Mouse (Mus musculus): ENCODE results near the gene Cdkn2c. TPM values are rescaled to one million over a fixed set of nuclear protein-coding genes. Genes with fewer than 3 reads are reported as not detected.
"Not testable (repeated sequence)": the region's sequence is repeated elsewhere in the genome, so short reads cannot be mapped to it uniquely, and the experiment has no call there.

Gene Cdkn2c
- 5.3 and 6.7 TPM in 2 replicates for polyA plus RNA-seq (2015; fragmentation: Nextera tagmentation; extraction: Ambion mirVana)

DNA sequence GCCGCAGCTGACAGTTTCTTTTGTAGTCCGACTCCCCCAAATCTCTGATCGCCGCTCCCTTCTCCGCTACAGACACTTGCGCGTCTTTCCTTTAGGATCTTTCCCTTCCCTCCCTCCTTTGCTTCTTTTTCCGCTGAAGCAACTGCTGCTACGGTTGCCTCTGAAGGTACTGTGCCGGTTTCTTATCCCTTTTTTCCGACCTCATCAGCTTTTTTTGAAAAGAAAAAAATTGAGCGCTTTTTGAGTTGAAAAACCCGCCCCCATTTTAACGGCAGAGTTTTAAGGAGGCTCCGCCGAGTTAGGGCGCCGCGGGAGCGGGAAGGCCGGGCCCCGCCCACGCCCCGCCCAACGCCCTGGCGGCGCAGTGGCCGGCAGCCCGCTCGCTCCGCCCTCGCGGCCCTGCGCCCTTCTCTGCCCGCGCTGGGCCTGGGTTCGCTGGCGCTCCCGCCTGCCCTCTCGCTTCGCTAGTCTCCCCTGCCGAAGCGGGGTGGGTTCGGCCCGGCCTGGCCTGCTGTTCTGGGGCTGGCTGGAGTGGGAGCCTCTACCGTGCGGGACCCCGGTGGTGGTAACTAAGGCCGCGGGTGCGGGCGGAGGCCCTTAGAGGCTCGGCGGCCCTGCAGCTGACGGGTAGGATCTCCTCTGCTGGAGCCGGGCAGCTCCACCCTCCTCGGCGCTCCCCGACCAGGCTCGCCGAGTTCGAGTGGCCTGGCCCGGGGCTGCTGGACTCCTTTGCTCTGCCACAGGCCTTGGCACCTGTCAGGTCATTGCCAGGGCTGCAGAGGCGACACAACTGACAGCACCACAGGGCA is at the start of gene Cdkn2c:
Cdkn2c (minus strand) TSS at position 729 of the 809 bp plus-strand sequence.
- Histone ChIP-seq H3K4me3 (peak within 1 kb of the TSS; percentile 72), H3K4me2 (replicated peaks) (peak within 1 kb of the TSS; percentile 98), H3K36me3 (no peaks in the 10 kb centered on the region), H3K27ac (peak within 1 kb of the TSS; percentile 92), H3K27me3 (peaks cover 29% of the 10 kb centered on the region), H3K9me3 (no peaks in the 10 kb centered on the region), H3K9ac (peak within 1 kb of the TSS; percentile 89), H3K4me1 (peaks cover 20% of the 10 kb centered on the region)
- ATAC-seq (ENCODE audit: low FRiP score, low read depth), result peak; percentile 96
- WGBS, result under 1% methylated on average over 61 of the region's 64 CpGs

DNA sequence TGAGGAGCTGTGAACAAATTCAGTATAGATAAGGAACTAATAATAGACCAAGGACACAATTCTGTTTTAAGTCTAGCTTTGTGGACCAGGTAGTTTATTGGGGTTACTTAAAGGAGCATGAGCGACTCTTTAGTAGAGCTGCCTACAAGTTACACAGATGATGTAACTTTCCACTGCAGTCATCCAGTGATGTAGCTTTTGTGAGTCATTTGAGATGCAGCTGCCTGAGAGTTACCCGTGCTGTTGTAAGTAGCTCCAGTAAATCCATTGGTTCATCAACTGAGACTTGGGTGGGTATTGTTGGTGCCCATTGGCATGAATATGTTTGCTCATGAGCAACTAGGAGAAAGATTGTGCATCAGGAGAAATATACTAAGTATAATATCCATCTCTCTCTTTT is 38.4 kb upstream of the Cdkn2c start:
- Histone ChIP-seq H3K4me2 (replicated peaks) (no peak overlapping the region), H3K9me3 (no peaks in the 10 kb centered on the region), H3K27me3 (no peaks in the 10 kb centered on the region), H3K4me3 (no peak overlapping the region), H3K9ac (no peak overlapping the region), H3K27ac (no peak overlapping the region), H3K4me1 (no peaks in the 10 kb centered on the region), H3K36me3 (no peaks in the 10 kb centered on the region)
- ATAC-seq (ENCODE audit: low FRiP score, low read depth), result no peak
- WGBS, result 86% methylated on average over 2 of the region's 2 CpGs

DNA sequence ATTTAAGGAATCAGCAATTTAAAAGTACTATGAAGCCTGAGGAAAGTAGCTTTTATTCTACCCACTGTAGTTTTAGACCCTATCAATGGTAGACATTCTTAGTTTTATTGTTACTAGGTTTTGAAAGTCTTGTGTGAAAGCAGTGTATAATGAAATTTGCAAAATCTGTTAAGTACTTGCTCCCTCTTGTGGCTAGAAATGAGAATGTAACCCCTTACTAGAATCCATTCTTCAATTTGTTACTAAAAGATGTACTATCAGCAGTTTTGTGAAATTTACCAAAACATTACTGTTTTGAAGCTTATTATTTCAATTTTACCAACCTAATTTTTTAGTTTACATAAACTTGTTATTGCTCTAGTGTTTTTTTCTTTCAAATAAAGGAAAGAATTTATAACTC is 36.6 kb upstream of the Cdkn2c start:
- Histone ChIP-seq H3K9me3 (no peaks in the 10 kb centered on the region), H3K9ac (no peak overlapping the region), H3K4me1 (no peaks in the 10 kb centered on the region), H3K27ac (no peak overlapping the region), H3K27me3 (no peaks in the 10 kb centered on the region), H3K36me3 (no peaks in the 10 kb centered on the region), H3K4me2 (replicated peaks) (no peak overlapping the region), H3K4me3 (no peak overlapping the region)
- no peak for ATAC-seq (ENCODE audit: low FRiP score, low read depth)

DNA sequence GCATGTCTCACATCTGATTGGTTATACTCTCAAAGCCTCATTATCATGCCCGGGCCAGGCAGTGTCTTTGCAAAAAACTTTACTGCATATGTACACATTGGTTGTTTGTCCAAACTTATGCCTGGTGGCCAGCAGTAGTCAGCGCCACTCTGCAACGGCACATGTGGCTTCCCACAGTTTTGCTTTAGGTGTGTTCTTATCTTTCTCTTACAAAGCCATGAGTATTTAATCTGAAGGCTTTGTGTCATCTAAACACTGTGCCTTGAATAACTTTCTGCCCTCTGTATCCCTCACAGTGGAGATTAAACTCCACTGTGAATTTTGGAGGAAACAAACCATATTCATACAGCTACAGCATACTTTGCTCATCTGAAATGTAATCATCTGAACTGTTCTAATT is 33.7 kb upstream of the Cdkn2c start:
- not testable (repeated sequence) for H3K4me1 ChIP-seq; H3K27ac ChIP-seq; H3K9ac ChIP-seq; H3K36me3 ChIP-seq; H3K4me3 ChIP-seq; ATAC-seq (ENCODE audit: low FRiP score, low read depth); H3K27me3 ChIP-seq; H3K9me3 ChIP-seq; H3K4me2 ChIP-seq (replicated peaks)
- 92% methylated on average over 3 of the region's 3 CpGs for WGBS

DNA sequence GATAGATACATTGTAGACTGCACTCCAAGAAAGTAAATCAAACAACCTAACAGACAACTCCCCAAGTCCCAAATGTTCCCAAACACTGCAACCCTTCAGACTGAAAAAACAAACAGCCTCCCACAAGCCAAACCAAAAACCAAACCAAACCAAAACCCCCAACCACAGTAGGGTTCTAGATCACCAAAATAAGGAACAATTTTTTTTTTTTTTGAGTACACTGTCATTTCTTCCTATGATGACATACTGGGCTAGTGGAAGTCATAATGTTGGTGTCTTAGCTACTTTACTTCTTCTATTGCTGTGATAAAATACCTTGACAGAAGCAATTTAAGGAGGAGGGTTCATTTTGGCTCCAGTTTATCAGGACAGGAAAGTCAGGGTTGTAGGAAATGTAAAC is 25.7 kb upstream of the Cdkn2c start:
- Histone ChIP-seq H3K27ac (no peak overlapping the region), H3K4me3 (no peak overlapping the region)

DNA sequence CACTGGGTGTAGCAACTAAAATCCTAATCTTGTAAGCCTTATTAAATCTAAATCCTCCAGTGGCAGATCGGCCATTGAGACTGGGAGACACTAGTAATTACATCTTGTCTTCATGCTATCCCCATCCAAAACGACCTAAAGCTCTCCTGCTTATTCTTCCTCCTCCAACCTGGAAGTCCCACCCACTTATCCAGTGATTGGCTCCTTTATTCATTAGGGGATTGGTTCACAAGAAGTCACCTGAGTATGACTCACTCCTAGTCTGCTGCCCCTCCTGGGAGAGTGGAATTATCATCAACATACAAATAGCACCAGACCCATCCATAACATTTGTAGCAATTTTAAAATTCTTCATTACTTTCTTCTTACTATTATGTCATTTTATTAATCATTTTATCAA is 16.6 kb upstream of the Cdkn2c start:
- Histone ChIP-seq H3K27ac (no peak overlapping the region), H3K27me3 (no peaks in the 10 kb centered on the region), H3K4me1 (no peaks in the 10 kb centered on the region), H3K9ac (no peak overlapping the region), H3K4me2 (replicated peaks) (no peak overlapping the region), H3K4me3 (no peak overlapping the region), H3K9me3 (no peaks in the 10 kb centered on the region), H3K36me3 (peaks cover 5% of the 10 kb centered on the region; the same call in 1 of the 2 replicates)
- no peak for ATAC-seq (ENCODE audit: low FRiP score, low read depth)
- 78% methylated on average over 2 of the region's 2 CpGs for WGBS

More for the DNA sequence above, 25.7 kb upstream of the Cdkn2c start:
- Histone ChIP-seq H3K36me3 (peaks cover 12% of the 10 kb centered on the region), H3K4me1 (no peaks in the 10 kb centered on the region), H3K9me3 (peaks cover 13% of the 10 kb centered on the region), H3K9ac (no peak overlapping the region), H3K4me2 (replicated peaks) (no peak overlapping the region), H3K27me3 (no peaks in the 10 kb centered on the region)
- no peak for ATAC-seq (ENCODE audit: low FRiP score, low read depth)

DNA sequence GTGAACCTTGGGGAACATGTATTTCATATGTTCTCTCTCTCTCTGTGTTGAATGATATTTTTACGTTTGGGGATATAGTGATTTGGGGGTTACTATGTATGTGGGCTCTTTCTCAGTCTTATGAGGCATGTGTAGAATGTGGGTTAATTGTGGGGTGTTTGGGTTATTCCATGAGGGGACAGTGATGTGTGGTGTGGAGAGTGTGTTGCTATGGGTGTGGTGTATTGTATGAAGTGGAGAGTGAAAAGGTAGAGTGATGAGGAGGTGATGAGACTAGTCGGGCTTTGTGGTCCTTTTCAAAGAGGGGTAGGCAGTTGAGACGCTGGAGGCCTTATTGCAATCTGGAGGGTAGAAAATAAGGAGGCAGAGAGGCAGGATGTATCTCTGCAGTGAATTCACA is 10.2 kb upstream of the Cdkn2c start:
- no peaks in the 10 kb centered on the region for H3K9me3 ChIP-seq
- no peak for ATAC-seq (ENCODE audit: low FRiP score, low read depth)
- H3K4me3 ChIP-seq, result peak overlapping the region; percentile 84
- H3K9ac ChIP-seq, result peak overlapping the region; percentile 86
- H3K4me1 ChIP-seq, result peaks cover 6% of the 10 kb centered on the region
- H3K27me3 ChIP-seq, result no peaks in the 10 kb centered on the region
- peak overlapping the region; percentile 92 for H3K27ac ChIP-seq
- peak overlapping the region; percentile 76 for H3K4me2 ChIP-seq (replicated peaks)
- no peaks in the 10 kb centered on the region for H3K36me3 ChIP-seq
- 0% methylated on average over 3 of the region's 3 CpGs for WGBS

DNA sequence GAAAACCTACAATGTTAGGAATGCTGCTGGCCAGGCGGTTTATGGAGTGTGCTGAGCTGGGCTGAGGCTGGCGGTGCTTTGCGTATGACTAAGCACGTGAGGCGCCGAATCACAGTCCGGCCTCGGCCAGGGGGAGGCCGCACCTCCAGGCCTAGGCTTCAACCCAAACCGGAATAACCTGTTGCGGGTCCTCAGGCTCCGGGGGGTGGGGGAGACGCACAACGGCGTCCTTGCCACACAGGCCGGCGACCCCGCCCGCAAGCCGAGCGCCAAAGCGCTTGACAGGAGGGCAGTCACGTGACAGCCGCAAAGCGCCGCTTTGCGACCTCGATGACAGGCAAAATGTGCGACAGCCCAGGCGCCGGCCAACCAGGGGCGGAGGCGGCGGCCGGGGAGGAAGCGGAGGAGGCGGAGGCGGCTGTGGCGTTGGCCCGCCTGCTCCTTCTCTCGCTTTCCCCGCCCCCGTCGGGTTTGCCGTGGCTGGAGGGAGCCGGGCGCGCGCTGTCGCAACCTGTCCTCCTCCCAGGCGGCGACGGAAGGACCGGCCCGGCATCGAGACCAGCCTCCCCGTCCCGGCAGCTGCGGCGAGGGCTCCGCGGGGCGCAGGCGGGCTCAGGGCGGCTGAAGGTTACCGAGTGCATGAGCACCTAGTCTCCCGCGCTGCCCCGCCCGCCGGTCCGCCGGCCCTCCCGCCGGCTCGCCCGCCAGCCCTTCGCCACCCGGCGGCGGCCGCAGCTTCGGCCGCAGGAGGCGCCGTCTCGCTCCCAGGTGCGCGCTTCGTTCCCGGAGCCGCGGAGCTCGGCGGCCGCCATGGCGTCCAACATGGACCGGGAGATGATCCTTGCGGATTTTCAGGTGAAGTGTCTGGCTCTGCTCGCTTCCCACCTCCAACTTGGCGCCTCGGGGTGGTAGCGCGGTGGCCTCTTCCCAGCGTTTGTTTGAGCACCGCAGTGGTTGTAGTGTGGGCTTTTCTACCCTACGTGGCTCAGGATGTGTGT is 9.5 kb upstream of the Cdkn2c start, which contains the start of gene Faf1:
Faf1 (plus strand) TSS at position 371 of the 998 bp plus-strand sequence.
- H3K9me3 ChIP-seq, result no peaks in the 10 kb centered on the region
- no peaks in the 10 kb centered on the region for H3K36me3 ChIP-seq
- no peaks in the 10 kb centered on the region for H3K27me3 ChIP-seq
- peak within 1 kb of the TSS; percentile 86 for H3K9ac ChIP-seq
- peak; percentile 98 for ATAC-seq (ENCODE audit: low FRiP score, low read depth)
- peak within 1 kb of the TSS; percentile 84 for H3K4me3 ChIP-seq
- peak within 1 kb of the TSS; percentile 92 for H3K27ac ChIP-seq
- H3K4me2 ChIP-seq (replicated peaks), result peak within 1 kb of the TSS; percentile 76
- peaks cover 6% of the 10 kb centered on the region for H3K4me1 ChIP-seq
- WGBS, result under 1% methylated on average over 104 of the region's 107 CpGs

DNA sequence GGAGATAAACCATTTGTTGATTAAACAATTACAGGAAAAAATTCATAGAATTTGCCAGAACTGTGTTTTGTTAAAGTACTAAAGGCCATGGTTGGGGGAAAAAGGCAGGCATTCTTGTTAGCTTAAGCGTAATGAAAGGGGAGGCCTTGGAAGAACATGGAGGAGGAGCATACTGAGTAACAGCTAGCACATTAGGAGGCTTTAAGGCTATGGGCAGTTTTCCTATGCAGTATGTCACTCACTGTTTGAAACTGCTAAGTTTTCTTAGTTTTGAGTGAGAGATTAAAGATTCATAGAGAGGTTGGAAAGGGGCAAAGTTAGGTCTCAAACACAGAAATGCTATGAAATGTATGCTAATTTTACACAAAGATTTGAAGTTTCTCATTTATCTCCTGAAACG is 7.1 kb upstream of the Cdkn2c start:
- Histone ChIP-seq H3K4me3 (no peak overlapping the region), H3K4me1 (peaks cover 6% of the 10 kb centered on the region), H3K36me3 (no peaks in the 10 kb centered on the region), H3K27ac (no peak overlapping the region), H3K9me3 (no peaks in the 10 kb centered on the region), H3K27me3 (no peaks in the 10 kb centered on the region), H3K9ac (no peak overlapping the region), H3K4me2 (replicated peaks) (no peak overlapping the region)
- WGBS, result 75% methylated on average over 2 of the region's 2 CpGs
- no peak for ATAC-seq (ENCODE audit: low FRiP score, low read depth)

DNA sequence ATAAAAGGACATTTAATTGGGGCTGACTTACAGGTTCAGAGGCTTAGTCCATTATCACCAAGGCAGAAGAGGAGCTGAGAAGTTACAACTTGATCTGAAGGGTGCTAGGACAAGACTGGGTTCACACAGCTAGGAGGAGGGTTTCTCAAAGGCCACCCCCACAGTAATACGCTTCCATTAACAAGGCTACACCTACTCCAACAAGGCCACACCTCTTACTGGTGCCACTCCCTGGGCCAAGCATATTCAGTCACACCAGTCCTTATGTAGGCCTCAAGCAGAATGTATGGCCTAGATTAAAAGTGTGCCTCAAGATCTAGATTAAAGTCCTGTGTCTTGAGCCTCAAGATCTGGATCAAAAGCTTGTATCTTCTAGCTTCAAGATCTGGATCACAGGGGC is 5.0 kb upstream of the Cdkn2c start:
- H3K9me3 ChIP-seq, result no peaks in the 10 kb centered on the region
- no peaks in the 10 kb centered on the region for H3K36me3 ChIP-seq
- no peak overlapping the region for H3K4me3 ChIP-seq
- WGBS, result 54% methylated on average over 1 of the region's 1 CpGs
- H3K9ac ChIP-seq, result no peak overlapping the region
- H3K4me2 ChIP-seq (replicated peaks), result no peak overlapping the region
- 0 out of 2 replicates have a peak, but pooled peaks cover 7% of the 10 kb centered on the region for H3K4me1 ChIP-seq
- no peak overlapping the region for H3K27ac ChIP-seq
- ATAC-seq (ENCODE audit: low FRiP score, low read depth), result no peak
- no peaks in the 10 kb centered on the region for H3K27me3 ChIP-seq

DNA sequence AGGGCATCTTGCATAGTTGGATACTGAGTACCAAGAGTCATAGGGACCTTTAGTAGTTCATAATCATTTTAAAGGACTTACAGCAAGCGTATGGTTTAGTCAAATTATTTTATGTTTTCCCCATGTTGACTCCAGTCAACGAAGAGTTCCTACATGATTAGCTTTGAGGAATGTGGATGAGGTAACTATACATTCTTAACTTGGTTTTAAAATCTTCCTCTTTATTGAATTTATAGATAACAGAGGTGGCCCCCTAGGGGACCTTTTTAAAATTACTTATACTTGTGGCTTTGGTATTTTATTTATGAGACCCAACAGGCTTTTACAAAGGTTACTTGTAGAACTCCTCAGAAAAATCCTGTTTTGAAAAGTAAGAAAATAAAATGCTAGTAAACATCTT is 3.2 kb upstream of the Cdkn2c start:
- Histone ChIP-seq H3K27ac (no peak overlapping the region), H3K4me3 (no peak overlapping the region), H3K9me3 (no peaks in the 10 kb centered on the region), H3K9ac (no peak overlapping the region), H3K36me3 (no peaks in the 10 kb centered on the region), H3K4me1 (peaks cover 12% of the 10 kb centered on the region), H3K27me3 (peaks cover 5% of the 10 kb centered on the region; the same call in 1 of the 2 replicates), H3K4me2 (replicated peaks) (no peak overlapping the region)
- no peak for ATAC-seq (ENCODE audit: low FRiP score, low read depth)
- 58% methylated on average over 2 of the region's 2 CpGs for WGBS

DNA sequence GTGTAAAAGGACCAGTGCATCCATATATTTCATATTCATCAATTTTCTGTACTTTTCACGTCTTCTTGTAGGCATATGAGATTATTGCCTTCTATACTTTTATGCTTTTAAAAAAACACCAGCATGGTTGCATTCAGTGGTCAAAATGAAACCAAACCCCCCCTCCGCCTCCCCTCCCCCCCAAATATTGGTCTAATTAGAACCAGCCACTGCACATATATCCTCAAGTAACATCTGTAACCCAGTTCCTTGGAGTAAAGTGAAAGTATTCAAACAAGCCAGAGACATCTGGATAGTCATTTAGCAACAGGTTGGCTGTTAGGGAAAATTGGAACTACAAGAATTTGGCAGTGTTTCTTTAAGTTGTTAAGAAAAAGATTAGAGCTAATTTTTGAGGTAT is 529 bp upstream of the Cdkn2c start:
- Histone ChIP-seq H3K27ac (no peak overlapping the region), H3K9ac (peak overlapping the region; percentile 89; the same call in 1 of the 2 replicates), H3K4me3 (peak overlapping the region; percentile 72)

More for the DNA sequence above, 529 bp upstream of the Cdkn2c start:
- Histone ChIP-seq H3K27me3 (peaks cover 23% of the 10 kb centered on the region), H3K4me2 (replicated peaks) (peak overlapping the region; percentile 98), H3K36me3 (no peaks in the 10 kb centered on the region), H3K9me3 (no peaks in the 10 kb centered on the region), H3K4me1 (peaks cover 20% of the 10 kb centered on the region)
- WGBS, result 27% methylated on average over 2 of the region's 2 CpGs
- ATAC-seq (ENCODE audit: low FRiP score, low read depth), result no peak
